Mouse (Mus musculus) limb, embryonic 15.5 days (tissue): ENCODE measurements at regions not wholly inside any gene's neighbourhood (a gene's known extent, or its start where the extent isn't known, plus 50 kb on each side); places are given as distances from the start of the nearest gene placed in this dataset.

Source experiments
- ATAC-seq: fragments of 200-750 bp; cut with Nextera tagmentation; 2 replicates; pipeline ENCODE4 v1.8.0; 2017; ENCODE audit warnings: low read depth, moderate TSS enrichment; ENCODE audit not compliant: insufficient number of reproducible peaks, low FRiP score, low TSS enrichment
- H3K27ac ChIP-seq: fragments of 300-500 bp; sonication (generic); 2 replicates; pipeline ENCODE4 v1.5.1; 2015; ENCODE audit warnings: moderate library complexity, mild to moderate bottlenecking, inconsistent platforms
- H3K27me3 ChIP-seq: fragments of 300-500 bp; sonication (generic); 2 replicates; pipeline ENCODE4 v1.6.1; 2015; ENCODE audit warnings: inconsistent platforms
- H3K36me3 ChIP-seq: fragments of 300-500 bp; sonication (generic); 2 replicates; pipeline ENCODE4 v1.6.1; 2015; ENCODE audit warnings: inconsistent platforms
- H3K4me1 ChIP-seq: fragments of 300-500 bp; sonication (generic); 2 replicates; pipeline ENCODE4 v1.6.1; 2015; ENCODE audit warnings: inconsistent platforms
- H3K4me2 ChIP-seq: fragments of 300-500 bp; sonication (generic); 2 replicates; pipeline ENCODE4 v1.6.1; 2015; ENCODE audit warnings: mild to moderate bottlenecking, inconsistent platforms
- H3K4me3 ChIP-seq: fragments of 300-500 bp; sonication (generic); 2 replicates; pipeline ENCODE4 v1.5.1; 2015; ENCODE audit warnings: mild to moderate bottlenecking, inconsistent platforms
- H3K9ac ChIP-seq: fragments of 300-500 bp; sonication (generic); 2 replicates; pipeline ENCODE4 v1.6.1; 2015; ENCODE audit warnings: inconsistent platforms
- H3K9me3 ChIP-seq: fragments of 300-500 bp; sonication (generic); 2 replicates; pipeline ENCODE4 v1.6.1; 2016; ENCODE audit warnings: inconsistent platforms
- WGBS: fragments of 180-500 bp; shearing (Covaris S2); methylation state at CpG from one replicate; pipeline ENCODE4 v1.1.7; 2015; 5-methylcytosine and 5-hydroxymethylcytosine counted together

DNA sequence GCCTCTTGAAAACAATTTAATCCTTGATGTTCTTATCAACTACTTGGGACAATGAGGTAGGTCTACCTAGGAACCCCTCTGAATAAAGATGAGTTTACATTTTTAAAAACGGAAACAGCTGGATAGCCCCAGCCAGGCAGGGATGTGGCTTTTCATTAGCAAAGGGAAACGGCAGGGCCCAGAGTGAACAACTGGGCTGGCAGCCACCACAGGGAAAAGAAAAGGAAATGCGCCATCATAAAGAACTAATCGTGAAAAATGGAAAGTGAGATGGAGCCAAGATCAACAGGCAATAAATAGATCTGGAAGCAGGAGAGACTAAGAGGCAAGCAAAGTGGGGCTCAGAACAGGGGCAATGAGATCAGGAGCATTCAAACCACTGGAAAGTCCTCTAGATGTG is 161.4 kb upstream of the Nr2f2 start:
- Histone ChIP-seq H3K4me3 (no peak overlapping the region), H3K27ac (no peak overlapping the region), H3K27me3 (no peaks in the 10 kb centered on the region), H3K36me3 (no peaks in the 10 kb centered on the region), H3K4me1 (no peaks in the 10 kb centered on the region), H3K9ac (no peak overlapping the region), H3K4me2 (no peak overlapping the region), H3K9me3 (no peaks in the 10 kb centered on the region)
- no peak for ATAC-seq
- WGBS = 24% methylated on average over 4 of the region's 4 CpGs

GRCm38 (mm10) chr7:70525372-70525771 is 158.8 kb upstream of the Nr2f2 start:
- Histone ChIP-seq H3K27ac (no peak overlapping the region), H3K27me3 (no peaks in the 10 kb centered on the region), H3K4me3 (no peak overlapping the region), H3K9ac (no peak overlapping the region), H3K9me3 (no peaks in the 10 kb centered on the region), H3K4me2 (no peak overlapping the region), H3K4me1 (no peaks in the 10 kb centered on the region), H3K36me3 (no peaks in the 10 kb centered on the region)
- WGBS = 88% methylated on average over 2 of the region's 2 CpGs
- no peak for ATAC-seq

GRCm38 (mm10) chr7:70524744-70525143 is 158.2 kb upstream of the Nr2f2 start:
- Histone ChIP-seq H3K9me3 (no peaks in the 10 kb centered on the region), H3K4me2 (no peak overlapping the region), H3K36me3 (no peaks in the 10 kb centered on the region), H3K27me3 (no peaks in the 10 kb centered on the region), H3K4me3 (no peak overlapping the region), H3K9ac (no peak overlapping the region), H3K4me1 (no peaks in the 10 kb centered on the region), H3K27ac (no peak overlapping the region)
- 93% methylated on average over 9 of the region's 9 CpGs for WGBS
- ATAC-seq = no peak

DNA sequence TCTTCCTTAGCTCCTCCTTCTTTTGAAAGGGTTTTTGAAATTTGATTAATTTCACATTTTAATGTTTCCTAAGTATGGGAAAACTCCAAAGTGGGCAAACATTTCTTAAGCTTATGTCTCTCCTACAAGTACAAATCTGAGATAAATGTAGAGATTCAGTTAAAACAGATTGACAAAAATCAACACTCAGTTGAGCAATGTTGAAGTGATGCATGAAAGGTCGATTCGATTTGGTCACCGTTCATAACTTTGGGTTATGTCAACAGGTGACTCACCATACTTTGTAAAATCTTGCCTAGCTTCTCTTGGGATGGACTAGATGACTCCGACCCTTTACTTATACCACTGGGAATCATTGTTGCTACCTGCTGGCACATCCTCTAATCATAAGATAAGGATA is 157.7 kb upstream of the Nr2f2 start:
- Histone ChIP-seq H3K9ac (no peak overlapping the region), H3K4me2 (no peak overlapping the region), H3K36me3 (no peaks in the 10 kb centered on the region), H3K4me3 (no peak overlapping the region), H3K4me1 (no peaks in the 10 kb centered on the region), H3K27me3 (no peaks in the 10 kb centered on the region), H3K27ac (no peak overlapping the region), H3K9me3 (no peaks in the 10 kb centered on the region)
- WGBS = 96% methylated on average over 4 of the region's 4 CpGs
- no peak for ATAC-seq

DNA sequence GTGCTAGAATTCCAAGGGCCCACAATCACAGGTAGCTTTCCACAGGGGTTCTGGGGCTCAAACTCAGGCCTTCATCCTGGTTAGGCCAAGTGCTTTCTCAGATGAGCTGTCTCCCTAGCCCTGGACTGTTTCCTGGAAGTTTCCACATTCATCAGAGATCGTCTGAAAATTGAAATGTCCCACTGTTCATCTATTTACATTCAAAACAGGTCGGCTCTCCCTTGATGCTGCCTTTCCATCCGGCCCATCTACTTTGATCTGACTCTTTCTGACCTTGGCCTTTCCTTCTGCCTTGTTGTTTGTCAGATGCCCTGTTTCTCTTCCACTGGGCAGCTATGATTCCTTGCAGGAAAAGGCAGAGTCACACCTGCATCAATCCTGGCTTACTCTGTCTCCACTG is 150.2 kb upstream of the Nr2f2 start:
- Histone ChIP-seq H3K36me3 (no peaks in the 10 kb centered on the region), H3K27me3 (no peaks in the 10 kb centered on the region)
- 57% methylated on average over 3 of the region's 3 CpGs for WGBS

GRCm38 (mm10) chr7:70515341-70515851 is 148.9 kb upstream of the Nr2f2 start:
- no peak overlapping the region for H3K4me2 ChIP-seq
- 11% methylated on average over 8 of the region's 8 CpGs for WGBS
- ATAC-seq = no peak

More for the DNA sequence above, 150.2 kb upstream of the Nr2f2 start:
- Histone ChIP-seq H3K4me3 (no peak overlapping the region), H3K9me3 (no peaks in the 10 kb centered on the region), H3K9ac (no peak overlapping the region), H3K4me1 (peaks cover 19% of the 10 kb centered on the region), H3K27ac (no peak overlapping the region), H3K4me2 (no peak overlapping the region)
- ATAC-seq = no peak

GRCm38 (mm10) chr7:70514666-70515065 is 148.1 kb upstream of the Nr2f2 start:
- Histone ChIP-seq H3K27ac (no peak overlapping the region), H3K27me3 (no peaks in the 10 kb centered on the region), H3K4me3 (no peak overlapping the region), H3K9me3 (no peaks in the 10 kb centered on the region), H3K36me3 (no peaks in the 10 kb centered on the region), H3K4me2 (0 out of 2 replicates have a peak overlapping the region, but pooled peaks have one; percentile 12), H3K9ac (no peak overlapping the region), H3K4me1 (peaks cover 19% of the 10 kb centered on the region)
- 3% methylated on average over 6 of the region's 6 CpGs for whole genome bisulfite sequencing
- ATAC-seq = no peak

More at GRCm38 (mm10) chr7:70515341-70515851, 148.9 kb upstream of the Nr2f2 start:
- Histone ChIP-seq H3K36me3 (no peaks in the 10 kb centered on the region), H3K9me3 (no peaks in the 10 kb centered on the region), H3K9ac (no peak overlapping the region), H3K4me3 (no peak overlapping the region), H3K27ac (no peak overlapping the region), H3K4me1 (peaks cover 19% of the 10 kb centered on the region), H3K27me3 (no peaks in the 10 kb centered on the region)

DNA sequence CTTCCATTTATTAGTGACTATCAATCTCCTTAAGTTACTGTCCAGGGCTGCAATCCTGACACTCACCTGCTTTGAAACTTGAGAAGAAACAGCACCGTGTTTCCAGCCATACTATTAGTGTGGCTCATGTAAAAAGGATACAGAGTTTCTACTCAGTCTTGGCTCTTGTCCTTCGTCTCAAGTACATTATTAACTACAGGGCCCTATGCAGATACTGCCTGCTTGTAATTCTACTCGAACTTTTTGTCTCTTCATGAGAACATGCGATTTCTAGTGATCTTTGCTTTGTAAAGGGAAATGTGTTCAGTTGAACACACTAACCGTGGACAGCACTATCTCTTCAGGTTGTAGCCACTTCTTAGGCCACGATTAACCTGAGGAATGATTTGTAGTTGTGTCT is 145.8 kb upstream of the Nr2f2 start:
- peaks cover 16% of the 10 kb centered on the region for H3K4me1 ChIP-seq
- no peak overlapping the region for H3K4me3 ChIP-seq
- H3K27ac ChIP-seq = no peak overlapping the region
- H3K36me3 ChIP-seq = no peaks in the 10 kb centered on the region
- no peak overlapping the region for H3K9ac ChIP-seq
- no peaks in the 10 kb centered on the region for H3K27me3 ChIP-seq
- no peaks in the 10 kb centered on the region for H3K9me3 ChIP-seq
- H3K4me2 ChIP-seq = no peak overlapping the region
- 63% methylated on average over 6 of the region's 6 CpGs for WGBS
- no peak for ATAC-seq

GRCm38 (mm10) chr7:70505671-70506181 is 139.2 kb upstream of the Nr2f2 start:
- Histone ChIP-seq H3K9me3 (no peaks in the 10 kb centered on the region), H3K4me2 (no peak overlapping the region), H3K36me3 (no peaks in the 10 kb centered on the region), H3K27me3 (peaks cover 5% of the 10 kb centered on the region; the same call in 1 of the 2 replicates), H3K4me1 (peaks cover 10% of the 10 kb centered on the region), H3K27ac (peak overlapping the region; percentile 27; the same call in 1 of the 2 replicates), H3K9ac (no peak overlapping the region), H3K4me3 (no peak overlapping the region)
- 11% methylated on average over 7 of the region's 7 CpGs for WGBS
- no peak for ATAC-seq

DNA sequence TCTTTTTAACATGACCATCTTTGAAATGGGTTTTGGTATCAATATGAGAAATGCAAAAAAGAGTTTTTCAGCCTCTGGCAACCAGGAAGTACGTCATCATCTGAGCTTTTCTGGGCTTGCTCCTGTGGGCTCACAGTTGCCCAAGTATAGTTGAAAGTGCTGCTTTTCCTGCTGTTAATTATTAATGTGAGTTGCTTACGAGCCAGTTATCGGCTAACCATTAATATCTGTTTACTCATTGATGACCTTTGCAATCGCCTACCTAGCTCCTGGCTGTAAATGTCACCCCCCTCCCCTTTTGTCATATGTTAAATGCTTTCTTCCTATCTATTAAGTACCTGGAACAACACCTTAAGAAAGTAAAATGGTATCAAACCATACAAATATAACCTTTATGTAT is 135.3 kb upstream of the Nr2f2 start:
- H3K4me2 ChIP-seq = no peak overlapping the region
- no peak overlapping the region for H3K27ac ChIP-seq
- H3K27me3 ChIP-seq = peaks cover 5% of the 10 kb centered on the region; the same call in 1 of the 2 replicates
- ATAC-seq = no peak
- no peaks in the 10 kb centered on the region for H3K9me3 ChIP-seq
- H3K36me3 ChIP-seq = no peaks in the 10 kb centered on the region
- H3K9ac ChIP-seq = no peak overlapping the region
- H3K4me3 ChIP-seq = no peak overlapping the region
- H3K4me1 ChIP-seq = peaks cover 10% of the 10 kb centered on the region
- 81% methylated on average over 4 of the region's 4 CpGs for WGBS

GRCm38 (mm10) chr7:70496541-70497154 is 130.1 kb upstream of the Nr2f2 start:
- WGBS = 30% methylated on average over 8 of the region's 8 CpGs
- Histone ChIP-seq H3K4me3 (no peak overlapping the region), H3K4me2 (no peak overlapping the region), H3K36me3 (no peaks in the 10 kb centered on the region), H3K27ac (no peak overlapping the region), H3K27me3 (no peaks in the 10 kb centered on the region), H3K9me3 (no peaks in the 10 kb centered on the region), H3K4me1 (no peaks in the 10 kb centered on the region), H3K9ac (no peak overlapping the region)
- ATAC-seq = no peak

DNA sequence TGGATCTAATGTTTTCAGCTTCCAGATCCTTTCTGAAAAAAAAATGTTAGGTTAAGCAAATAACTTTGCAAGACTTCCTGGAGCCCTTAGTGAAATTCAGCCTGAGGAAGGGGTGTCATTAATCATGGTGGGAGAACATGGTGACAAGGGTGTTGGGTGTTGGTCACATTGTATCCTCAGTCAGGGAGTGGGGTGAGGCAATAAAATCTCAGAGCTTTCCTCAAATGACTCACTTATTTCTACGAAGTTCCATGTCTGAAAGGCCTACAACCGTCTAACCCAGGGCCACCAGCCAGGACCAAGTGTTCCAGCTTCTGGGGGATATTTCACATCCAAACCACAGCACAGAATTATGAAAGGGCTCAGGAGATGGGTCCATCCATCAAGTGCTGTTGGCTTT is 117.7 kb upstream of the Nr2f2 start:
- WGBS = 70% methylated on average over 2 of the region's 2 CpGs
- no peaks in the 10 kb centered on the region for H3K36me3 ChIP-seq
- no peak overlapping the region for H3K4me3 ChIP-seq
- no peaks in the 10 kb centered on the region for H3K4me1 ChIP-seq
- no peak overlapping the region for H3K27ac ChIP-seq
- no peak overlapping the region for H3K9ac ChIP-seq
- H3K27me3 ChIP-seq = no peaks in the 10 kb centered on the region
- ATAC-seq = no peak
- H3K4me2 ChIP-seq = no peak overlapping the region
- no peaks in the 10 kb centered on the region for H3K9me3 ChIP-seq
